Mouse (Mus musculus): Measurements from ENCODE around the gene Creg1. TPM values are rescaled to one million over a fixed set of nuclear protein-coding genes. Genes with fewer than 3 reads are reported as not detected.
A peak's percentile ranks its signal among the peaks of the same experiment; 100 is the strongest.
"Not testable (repeated sequence)": the region's sequence is repeated elsewhere in the genome, so short reads cannot be mapped to it uniquely, and the experiment has no call there.

Gene Creg1
- polyA plus RNA-seq, 1 experiment from 2014 or later: 60.8 TPM

GRCm38 (mm10) chr1:165741989-165742388 is 21.6 kb upstream of the Creg1 start:
- Histone ChIP-seq H3K9ac (ENCODE audit: low read length) (no peak overlapping the region), H3K9me3 (ENCODE audit: control insufficient read depth, low read length) (no peaks in the 10 kb centered on the region), H3K36me3 (ENCODE audit: control insufficient read depth, insufficient read depth, low read length) (no peaks in the 10 kb centered on the region), H3K4me1 (replicated peaks; ENCODE audit: control insufficient read depth, insufficient read depth, low read length) (no peaks in the 10 kb centered on the region), H3K4me3 (ENCODE audit: low read length) (no peak overlapping the region), H3K4me2 (ENCODE audit: low read depth, low read length) (no peak overlapping the region), H3K27me3 (ENCODE audit: control insufficient read depth, insufficient read depth, low read depth, low read length) (no peaks in the 10 kb centered on the region), H3K27ac (ENCODE audit: low read length) (no peak overlapping the region)
- ATAC-seq (ENCODE audit: low read depth): no peak
- 72% methylated on average over 8 of the region's 8 CpGs for WGBS

- Histone ChIP-seq H3K4me2 (ENCODE audit: low read depth, low read length) (no peak overlapping the region), H3K27me3 (ENCODE audit: control insufficient read depth, insufficient read depth, low read depth, low read length) (no peaks in the 10 kb centered on the region), H3K36me3 (ENCODE audit: control insufficient read depth, insufficient read depth, low read length) (no peaks in the 10 kb centered on the region), H3K4me3 (ENCODE audit: low read length) (no peak overlapping the region), H3K27ac (ENCODE audit: low read length) (no peak overlapping the region), H3K4me1 (replicated peaks; ENCODE audit: control insufficient read depth, insufficient read depth, low read length) (no peaks in the 10 kb centered on the region), H3K9ac (ENCODE audit: low read length) (no peak overlapping the region), H3K9me3 (ENCODE audit: control insufficient read depth, low read length) (no peaks in the 10 kb centered on the region)
- peak; percentile 81 for ATAC-seq (ENCODE audit: low read depth)
- 28% methylated on average over 11 of the region's 11 CpGs for WGBS
Observed at GRCm38 (mm10) chr1:165748053-165748452, 15.5 kb upstream of the Creg1 start.

- no peak for ATAC-seq (ENCODE audit: low read depth)
- Histone ChIP-seq H3K4me3 (ENCODE audit: low read length) (no peak overlapping the region), H3K36me3 (ENCODE audit: control insufficient read depth, insufficient read depth, low read length) (no peaks in the 10 kb centered on the region), H3K9ac (ENCODE audit: low read length) (no peak overlapping the region), H3K4me1 (replicated peaks; ENCODE audit: control insufficient read depth, insufficient read depth, low read length) (no peaks in the 10 kb centered on the region), H3K9me3 (ENCODE audit: control insufficient read depth, low read length) (no peaks in the 10 kb centered on the region), H3K27ac (ENCODE audit: low read length) (no peak overlapping the region), H3K4me2 (ENCODE audit: low read depth, low read length) (no peak overlapping the region), H3K27me3 (ENCODE audit: control insufficient read depth, insufficient read depth, low read depth, low read length) (no peaks in the 10 kb centered on the region)
Observed at GRCm38 (mm10) chr1:165751142-165751541, 12.4 kb upstream of the Creg1 start.

GRCm38 (mm10) chr1:165751838-165752237 is 11.7 kb upstream of the Creg1 start:
- no peak overlapping the region for H3K27ac ChIP-seq (ENCODE audit: low read length)
- no peak overlapping the region for H3K9ac ChIP-seq (ENCODE audit: low read length)
- 64% methylated on average over 5 of the region's 5 CpGs for WGBS
- H3K4me1 ChIP-seq (replicated peaks; ENCODE audit: control insufficient read depth, insufficient read depth, low read length): no peaks in the 10 kb centered on the region
- no peaks in the 10 kb centered on the region for H3K9me3 ChIP-seq (ENCODE audit: control insufficient read depth, low read length)
- no peaks in the 10 kb centered on the region for H3K36me3 ChIP-seq (ENCODE audit: control insufficient read depth, insufficient read depth, low read length)
- no peak overlapping the region for H3K4me2 ChIP-seq (ENCODE audit: low read depth, low read length)
- no peak overlapping the region for H3K4me3 ChIP-seq (ENCODE audit: low read length)
- H3K27me3 ChIP-seq (ENCODE audit: control insufficient read depth, insufficient read depth, low read depth, low read length): no peaks in the 10 kb centered on the region
- ATAC-seq (ENCODE audit: low read depth): no peak

GRCm38 (mm10) chr1:165754205-165754604 is 9.3 kb upstream of the Creg1 start:
- Histone ChIP-seq H3K27ac (ENCODE audit: low read length) (no peak overlapping the region), H3K27me3 (ENCODE audit: control insufficient read depth, insufficient read depth, low read depth, low read length) (no peaks in the 10 kb centered on the region), H3K4me1 (replicated peaks; ENCODE audit: control insufficient read depth, insufficient read depth, low read length) (no peaks in the 10 kb centered on the region), H3K9me3 (ENCODE audit: control insufficient read depth, low read length) (no peaks in the 10 kb centered on the region), H3K4me2 (ENCODE audit: low read depth, low read length) (no peak overlapping the region), H3K9ac (ENCODE audit: low read length) (no peak overlapping the region), H3K4me3 (ENCODE audit: low read length) (no peak overlapping the region), H3K36me3 (ENCODE audit: control insufficient read depth, insufficient read depth, low read length) (no peaks in the 10 kb centered on the region)
- ATAC-seq (ENCODE audit: low read depth): no peak
- 83% methylated on average over 6 of the region's 6 CpGs for WGBS

- no peaks in the 10 kb centered on the region for H3K36me3 ChIP-seq (ENCODE audit: control insufficient read depth, insufficient read depth, low read length)
- no peak overlapping the region for H3K4me3 ChIP-seq (ENCODE audit: low read length)
- H3K9me3 ChIP-seq (ENCODE audit: control insufficient read depth, low read length): no peaks in the 10 kb centered on the region
- H3K27me3 ChIP-seq (ENCODE audit: control insufficient read depth, insufficient read depth, low read depth, low read length): no peaks in the 10 kb centered on the region
- H3K27ac ChIP-seq (ENCODE audit: low read length): no peak overlapping the region
- WGBS: 26% methylated on average over 4 of the region's 4 CpGs
- H3K9ac ChIP-seq (ENCODE audit: low read length): no peak overlapping the region
- H3K4me2 ChIP-seq (ENCODE audit: low read depth, low read length): no peak overlapping the region
- ATAC-seq (ENCODE audit: low read depth): no peak
- no peaks in the 10 kb centered on the region for H3K4me1 ChIP-seq (replicated peaks; ENCODE audit: control insufficient read depth, insufficient read depth, low read length)
Observed at GRCm38 (mm10) chr1:165755194-165755593, 8.4 kb upstream of the Creg1 start.

GRCm38 (mm10) chr1:165761522-165762305 is 1.8 kb upstream of the Creg1 start:
- H3K36me3 ChIP-seq (ENCODE audit: control insufficient read depth, insufficient read depth, low read length): no peaks in the 10 kb centered on the region
- H3K27ac ChIP-seq (ENCODE audit: low read length): no peak overlapping the region
- ATAC-seq (ENCODE audit: low read depth): no peak
- H3K4me1 ChIP-seq (replicated peaks; ENCODE audit: control insufficient read depth, insufficient read depth, low read length): peaks cover 11% of the 10 kb centered on the region
- no peak overlapping the region for H3K4me2 ChIP-seq (ENCODE audit: low read depth, low read length)
- 75% methylated on average over 3 of the region's 3 CpGs for WGBS
- H3K9ac ChIP-seq (ENCODE audit: low read length): no peak overlapping the region
- no peak overlapping the region for H3K4me3 ChIP-seq (ENCODE audit: low read length)
- no peaks in the 10 kb centered on the region for H3K9me3 ChIP-seq (ENCODE audit: control insufficient read depth, low read length)
- no peaks in the 10 kb centered on the region; the same call in 1 of the 2 replicates for H3K27me3 ChIP-seq (ENCODE audit: control insufficient read depth, insufficient read depth, low read depth, low read length)

- not testable (repeated sequence) for H3K4me3 ChIP-seq (ENCODE audit: low read length); H3K9ac ChIP-seq (ENCODE audit: low read length); H3K27ac ChIP-seq (ENCODE audit: low read length); H3K36me3 ChIP-seq (ENCODE audit: control insufficient read depth, insufficient read depth, low read length); ATAC-seq (ENCODE audit: low read depth); H3K9me3 ChIP-seq (ENCODE audit: control insufficient read depth, low read length); H3K27me3 ChIP-seq (ENCODE audit: control insufficient read depth, insufficient read depth, low read depth, low read length)
- 56% methylated on average over 2 of the region's 2 CpGs for WGBS
- Histone ChIP-seq H3K4me2 (ENCODE audit: low read depth, low read length) (peak overlapping the region; percentile 88; the same call in 1 of the 2 replicates), H3K4me1 (replicated peaks; ENCODE audit: control insufficient read depth, insufficient read depth, low read length) (peaks cover 11% of the 10 kb centered on the region)
Observed at GRCm38 (mm10) chr1:165762498-165762897, 1.0 kb upstream of the Creg1 start.

GRCm38 (mm10) chr1:165762914-165763634 is 472 bp upstream of the Creg1 start:
- WGBS: 17% methylated on average over 14 of the region's 14 CpGs
- Histone ChIP-seq H3K36me3 (ENCODE audit: control insufficient read depth, insufficient read depth, low read length) (no peaks in the 10 kb centered on the region), H3K27ac (ENCODE audit: low read length) (peak overlapping the region; percentile 59; the same call in 1 of the 2 replicates), H3K9me3 (ENCODE audit: control insufficient read depth, low read length) (no peaks in the 10 kb centered on the region), H3K27me3 (ENCODE audit: control insufficient read depth, insufficient read depth, low read depth, low read length) (no peaks in the 10 kb centered on the region; the same call in 1 of the 2 replicates), H3K4me1 (replicated peaks; ENCODE audit: control insufficient read depth, insufficient read depth, low read length) (peaks cover 11% of the 10 kb centered on the region), H3K4me3 (ENCODE audit: low read length) (peak overlapping the region; percentile 90), H3K4me2 (ENCODE audit: low read depth, low read length) (peak overlapping the region; percentile 88), H3K9ac (ENCODE audit: low read length) (peak overlapping the region; percentile 41; the same call in 1 of the 2 replicates)
- peak; percentile 53 for ATAC-seq (ENCODE audit: low read depth)

Measured in lung, embryonic 16.5 days (tissue).